Mouse (Mus musculus) liver, embryonic 13.5 days (tissue): Measurements from ENCODE around the gene Smim27. TPM values are rescaled to one million over a fixed set of nuclear protein-coding genes. Genes with fewer than 3 reads are reported as not detected.

Experiments
- ATAC-seq: fragments of 200-750 bp; cut with Nextera tagmentation; 2 replicates; pipeline ENCODE4 v1.8.0; 2017; ENCODE audit warnings: low read depth, mild to moderate bottlenecking, moderate number of reproducible peaks, moderate library complexity
- DNase-seq: peaks from one replicate; pipeline ENCODE4 v3.0.0; 2022
- H3K27ac ChIP-seq: fragments of 300-500 bp; sonication (generic); 2 replicates; pipeline ENCODE4 v1.5.1; 2015; ENCODE audit warnings: moderate library complexity, mild to moderate bottlenecking, inconsistent platforms
- H3K27me3 ChIP-seq: fragments of 300-500 bp; sonication (generic); 2 replicates; pipeline ENCODE4 v1.6.1; 2015; ENCODE audit warnings: mild to moderate bottlenecking, inconsistent platforms
- H3K36me3 ChIP-seq: fragments of 300-500 bp; sonication (generic); 2 replicates; pipeline ENCODE4 v1.6.1; 2015; ENCODE audit warnings: mild to moderate bottlenecking, inconsistent platforms
- H3K4me1 ChIP-seq: fragments of 300-500 bp; sonication (generic); replicated peaks from 2 replicates; pipeline ENCODE4 v1.6.1; 2015; ENCODE audit warnings: inconsistent platforms
- H3K4me2 ChIP-seq: fragments of 300-500 bp; sonication (generic); 2 replicates; pipeline ENCODE4 v1.6.1; 2015; ENCODE audit warnings: inconsistent platforms, mild to moderate bottlenecking, moderate library complexity
- H3K4me3 ChIP-seq: fragments of 300-500 bp; sonication (generic); replicated peaks from 2 replicates; pipeline ENCODE4 v1.5.1; 2015; ENCODE audit warnings: mild to moderate bottlenecking, inconsistent platforms
- H3K9ac ChIP-seq: fragments of 300-500 bp; sonication (generic); 2 replicates; pipeline ENCODE4 v1.6.1; 2015; ENCODE audit warnings: mild to moderate bottlenecking, inconsistent platforms
- H3K9me3 ChIP-seq: fragments of 300-500 bp; sonication (generic); replicated peaks from 2 replicates; pipeline ENCODE4 v1.6.1; 2016; ENCODE audit warnings: inconsistent platforms
- WGBS: fragments of 180-500 bp; shearing (Covaris S2); methylation state at CpG from one replicate; pipeline ENCODE4 v1.1.7; 2015; ENCODE audit not compliant: insufficient replicate concordance; 5-methylcytosine and 5-hydroxymethylcytosine counted together
- polyA plus RNA-seq: library from polyadenylated mRNA; unstranded; fragments of >200 nt; fragmentation: Nextera tagmentation; extraction: Ambion mirVana; gene quantifications from 2 replicates; pipeline ENCODE4 v1.2.1, GENCODE M21; 2015

The Smim27 gene
- polyA plus RNA-seq, 1 experiment from 2014 or later, result 20.3 TPM

DNA sequence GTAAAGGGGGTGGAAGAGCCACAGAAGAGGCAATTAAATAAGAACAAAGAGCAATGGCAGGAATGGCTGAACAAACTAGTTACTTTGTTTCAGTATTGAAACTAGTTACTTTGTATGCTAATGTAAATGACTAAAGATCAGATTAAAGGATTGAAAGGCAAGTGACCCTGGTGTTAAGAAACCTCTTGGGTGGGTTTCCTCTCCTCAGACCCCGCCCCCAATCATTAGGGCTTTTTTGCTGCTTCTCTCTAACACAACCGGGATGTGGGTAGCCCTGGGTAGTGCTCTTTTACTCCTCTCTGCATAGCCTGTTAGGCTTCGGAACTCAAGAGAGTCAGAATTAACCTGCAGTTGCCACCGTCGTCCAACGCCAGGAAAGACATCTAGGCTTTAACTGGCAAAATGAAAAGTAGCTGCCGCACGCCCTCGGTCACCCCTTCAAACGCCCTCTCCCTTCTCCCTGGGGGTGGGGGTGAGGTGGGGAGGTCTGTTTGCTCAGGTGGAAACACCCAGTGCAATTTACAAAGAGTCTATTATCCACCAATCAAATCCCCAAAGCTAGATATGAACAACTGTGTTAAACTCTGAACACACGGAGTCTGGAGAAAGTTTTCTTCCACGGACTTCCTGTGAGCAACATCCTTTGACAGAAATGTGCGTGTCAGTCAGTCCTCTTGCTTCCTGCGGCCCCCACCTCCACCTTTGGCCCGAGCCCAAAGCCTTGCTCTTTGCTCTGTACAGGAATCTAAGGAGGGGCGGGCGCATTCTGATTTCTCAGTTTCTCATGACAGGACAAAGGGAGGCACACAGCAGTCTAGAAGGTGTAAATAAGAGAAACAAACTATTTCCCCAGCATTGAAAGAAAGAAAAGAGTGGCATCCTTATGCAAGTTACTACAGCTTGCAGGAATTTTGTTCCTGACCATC, 30.6 kb upstream of the Smim27 start:
- Histone ChIP-seq H3K4me2 (peak overlapping the region; percentile 82), H3K36me3 (peaks cover 3% of the 10 kb centered on the region; the same call in 1 of the 2 replicates), H3K27me3 (no peaks in the 10 kb centered on the region), H3K4me1 (peaks cover 11% of the 10 kb centered on the region), H3K9me3 (no peaks in the 10 kb centered on the region), H3K4me3 (peak overlapping the region; percentile 69), H3K27ac (no peak overlapping the region), H3K9ac (peak overlapping the region; percentile 71)
- ATAC-seq (peak; percentile 61), DNase-seq (no peak)
- WGBS, result 3% methylated on average over 17 of the region's 17 CpGs

DNA sequence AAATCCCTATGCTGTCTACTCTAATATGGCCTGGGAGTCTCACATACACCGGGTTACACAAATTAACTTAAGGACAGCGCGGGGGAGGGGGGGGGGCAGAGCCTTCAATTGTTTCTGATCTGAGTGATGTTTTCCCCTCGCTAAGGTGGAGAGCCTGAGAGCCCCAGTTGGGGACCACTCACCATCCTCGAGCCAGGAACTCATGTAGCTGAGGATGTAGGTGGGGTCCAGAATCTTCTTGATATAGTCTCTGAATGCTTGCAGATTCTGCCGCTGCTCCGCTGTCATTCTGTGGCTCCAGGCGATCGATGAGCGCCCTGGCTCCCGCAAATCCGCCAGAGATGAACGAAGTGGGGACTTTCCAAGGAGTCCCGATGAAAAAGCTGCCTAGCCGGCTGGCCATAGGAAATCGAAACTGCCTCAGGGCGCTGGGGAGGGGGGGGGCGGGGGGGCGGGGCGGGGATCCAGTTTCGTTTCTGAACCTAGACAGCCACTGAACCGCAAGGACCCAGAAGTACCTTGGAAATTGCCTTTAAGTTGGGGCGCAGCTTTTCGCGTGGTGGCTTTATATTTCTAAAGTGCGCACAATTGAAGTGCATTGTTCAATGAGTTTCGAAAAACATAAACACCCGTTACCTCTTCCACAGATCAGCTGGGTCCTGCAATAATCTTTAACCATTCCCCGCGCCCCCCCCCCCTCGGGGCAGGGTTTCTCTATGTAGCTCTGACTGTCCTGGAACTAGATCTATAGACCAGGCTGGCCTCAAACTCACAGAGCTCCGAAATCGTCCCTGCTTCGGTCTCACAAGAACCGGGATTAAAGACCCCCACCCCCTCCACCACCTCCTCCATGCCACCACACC, 29.7 kb upstream of the Smim27 start, which contains the start of gene Ddx58:
TSS of gene Ddx58 (minus strand) at position 420 of the 863 bp plus-strand sequence.
- Histone ChIP-seq H3K9me3 (no peaks in the 10 kb centered on the region), H3K4me3 (peak within 1 kb of the TSS; percentile 69), H3K9ac (peak within 1 kb of the TSS; percentile 71), H3K4me1 (peaks cover 11% of the 10 kb centered on the region), H3K27me3 (no peaks in the 10 kb centered on the region), H3K4me2 (peak within 1 kb of the TSS; percentile 82), H3K27ac (0 out of 2 replicates have a peak within 1 kb of the TSS, but pooled peaks have one; percentile 3), H3K36me3 (peaks cover 3% of the 10 kb centered on the region; the same call in 1 of the 2 replicates)
- peak; percentile 45 for ATAC-seq
- DNase-seq, result no peak
- WGBS, result 3% methylated on average over 35 of the region's 35 CpGs

DNA sequence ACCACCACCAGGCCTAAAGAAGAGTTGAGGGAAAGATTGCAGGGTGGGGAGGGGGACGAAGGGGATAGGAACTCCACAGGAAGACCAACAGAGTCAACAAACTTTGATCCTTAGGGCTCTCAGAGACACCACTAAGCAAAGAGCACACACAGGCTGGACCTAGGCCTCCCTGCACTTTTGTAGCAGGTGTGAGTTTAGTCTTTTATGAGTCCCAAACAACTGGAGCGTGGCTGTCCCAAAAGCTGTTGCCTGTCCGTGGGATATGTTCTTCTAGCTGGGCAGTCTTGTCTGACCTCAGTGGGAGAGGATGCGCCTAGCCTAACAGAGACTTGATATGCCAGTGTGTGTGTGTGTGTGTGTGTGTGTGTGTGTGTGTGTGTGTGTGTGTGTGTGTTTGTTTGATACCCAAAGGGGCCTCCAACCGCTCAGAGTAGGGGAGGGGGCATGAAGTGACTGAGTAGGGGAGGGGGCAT, 29.1 kb upstream of the Smim27 start:
- H3K36me3 ChIP-seq, result no peaks in the 10 kb centered on the region
- peaks cover 11% of the 10 kb centered on the region for H3K4me1 ChIP-seq
- WGBS, result 42% methylated on average over 5 of the region's 5 CpGs
- DNase-seq (no peak), ATAC-seq (peak; percentile 33)
- H3K9me3 ChIP-seq, result no peaks in the 10 kb centered on the region
- H3K4me3 ChIP-seq, result peak overlapping the region; percentile 69
- no peaks in the 10 kb centered on the region for H3K27me3 ChIP-seq
- 0 out of 2 replicates have a peak overlapping the region, but pooled peaks have one; percentile 3 for H3K27ac ChIP-seq
- H3K4me2 ChIP-seq, result peak overlapping the region; percentile 82
- H3K9ac ChIP-seq, result peak overlapping the region; percentile 71; the same call in 1 of the 2 replicates

DNA sequence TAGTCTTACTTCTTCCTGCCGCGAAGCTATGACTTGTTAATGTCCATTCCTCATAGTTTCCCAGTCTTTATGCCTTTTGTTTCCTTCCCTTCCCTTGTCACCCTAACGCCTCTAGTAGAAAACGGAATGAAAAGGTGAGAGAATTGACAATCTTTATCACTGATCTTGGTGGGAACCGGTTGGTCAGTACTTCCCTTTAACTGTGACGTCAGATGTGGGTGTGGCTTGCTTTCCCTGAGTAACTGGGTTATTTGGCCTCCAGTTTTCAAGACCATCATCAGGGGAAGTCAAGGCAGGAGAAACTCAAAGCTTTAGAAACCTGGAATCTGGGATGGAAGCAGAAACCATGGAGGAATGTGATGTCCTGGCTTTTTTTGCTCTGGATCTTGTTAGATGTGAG, 27.5 kb upstream of the Smim27 start:
- H3K36me3 ChIP-seq, result no peaks in the 10 kb centered on the region
- ATAC-seq, result no peak
- no peak overlapping the region for H3K9ac ChIP-seq
- H3K9me3 ChIP-seq, result no peaks in the 10 kb centered on the region
- H3K27me3 ChIP-seq, result no peaks in the 10 kb centered on the region
- H3K4me2 ChIP-seq, result no peak overlapping the region
- WGBS, result 40% methylated on average over 6 of the region's 6 CpGs
- H3K4me3 ChIP-seq, result no peak overlapping the region
- peaks cover 11% of the 10 kb centered on the region for H3K4me1 ChIP-seq
- no peak for DNase-seq
- no peak overlapping the region for H3K27ac ChIP-seq

DNA sequence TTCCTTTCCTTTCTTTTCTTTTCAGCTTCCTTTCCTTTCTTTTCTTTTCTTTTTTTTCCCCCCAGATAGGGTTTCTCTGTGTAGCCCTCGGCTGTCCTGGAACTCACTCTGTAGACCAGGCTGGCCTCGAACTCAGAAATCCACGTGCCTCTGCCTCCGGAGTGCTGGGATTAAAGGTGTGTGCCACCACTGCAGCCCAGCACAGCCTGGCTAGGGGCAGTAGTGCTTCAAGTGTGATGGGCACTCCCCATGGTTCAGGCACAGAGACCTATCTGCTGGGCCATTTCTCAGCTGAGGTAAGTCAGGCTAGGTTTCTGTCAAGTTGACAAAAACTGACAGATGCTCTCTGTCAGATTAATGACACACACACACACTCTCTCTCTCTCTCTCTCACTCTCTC, 26.4 kb upstream of the Smim27 start:
- H3K9ac ChIP-seq, result no peak overlapping the region
- H3K4me2 ChIP-seq, result no peak overlapping the region
- DNase-seq (no peak), ATAC-seq (no peak)
- no peak overlapping the region for H3K4me3 ChIP-seq
- H3K27ac ChIP-seq, result no peak overlapping the region
- no peaks in the 10 kb centered on the region for H3K9me3 ChIP-seq
- 80% methylated on average over 4 of the region's 4 CpGs for WGBS
- H3K4me1 ChIP-seq, result peaks cover 11% of the 10 kb centered on the region
- no peaks in the 10 kb centered on the region for H3K36me3 ChIP-seq
- no peaks in the 10 kb centered on the region for H3K27me3 ChIP-seq

DNA sequence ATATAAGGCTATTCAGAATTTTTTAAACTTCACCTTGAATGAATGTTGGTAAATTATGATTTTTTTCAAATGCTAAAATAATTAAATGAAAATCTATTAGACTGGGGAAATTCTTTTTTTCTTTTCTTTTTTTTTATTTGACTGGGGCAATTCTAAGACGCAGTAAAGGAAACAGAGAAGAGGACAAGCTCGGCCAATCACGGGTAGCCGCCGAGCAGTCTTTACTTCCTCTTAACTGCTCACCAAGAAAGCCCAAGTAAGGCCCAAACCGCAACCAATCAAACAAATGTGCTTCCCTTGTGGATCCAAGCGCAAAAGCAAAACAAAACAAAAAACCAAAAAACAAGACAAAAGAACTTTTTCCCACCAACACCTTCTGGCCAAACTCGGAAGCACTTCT, 25.3 kb upstream of the Smim27 start:
- Histone ChIP-seq H3K9me3 (no peaks in the 10 kb centered on the region), H3K4me2 (no peak overlapping the region), H3K27me3 (no peaks in the 10 kb centered on the region), H3K27ac (no peak overlapping the region), H3K36me3 (no peaks in the 10 kb centered on the region), H3K9ac (no peak overlapping the region), H3K4me3 (no peak overlapping the region), H3K4me1 (peaks cover 5% of the 10 kb centered on the region)
- DNase-seq (no peak), ATAC-seq (no peak)
- 37% methylated on average over 8 of the region's 8 CpGs for WGBS

DNA sequence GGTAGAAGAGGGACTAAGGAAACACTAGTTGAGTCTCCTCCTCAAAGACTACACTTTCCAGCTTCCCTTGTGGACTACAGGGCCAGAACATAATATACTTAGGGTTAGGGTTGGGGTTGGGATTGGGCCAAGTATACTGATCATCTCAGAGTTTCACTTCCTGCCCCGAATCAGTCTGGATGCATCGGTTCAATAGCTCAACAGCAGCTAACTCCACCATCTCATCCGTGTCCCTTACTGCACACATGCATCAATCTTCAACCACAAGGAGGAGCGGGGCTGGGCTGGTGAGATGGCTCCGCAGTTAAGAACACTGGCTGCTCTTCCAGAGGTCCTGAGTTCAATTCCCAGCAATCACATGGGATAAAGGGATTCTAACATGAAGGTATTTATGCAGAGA, 18.4 kb upstream of the Smim27 start:
- Histone ChIP-seq H3K9ac (no peak overlapping the region), H3K4me3 (no peak overlapping the region), H3K4me1 (no peaks in the 10 kb centered on the region; the same call in 1 of the 2 replicates), H3K27ac (no peak overlapping the region), H3K9me3 (no peaks in the 10 kb centered on the region), H3K4me2 (no peak overlapping the region), H3K27me3 (no peaks in the 10 kb centered on the region), H3K36me3 (no peaks in the 10 kb centered on the region)
- no peak for ATAC-seq
- 70% methylated on average over 5 of the region's 5 CpGs for WGBS
- no peak for DNase-seq

DNA sequence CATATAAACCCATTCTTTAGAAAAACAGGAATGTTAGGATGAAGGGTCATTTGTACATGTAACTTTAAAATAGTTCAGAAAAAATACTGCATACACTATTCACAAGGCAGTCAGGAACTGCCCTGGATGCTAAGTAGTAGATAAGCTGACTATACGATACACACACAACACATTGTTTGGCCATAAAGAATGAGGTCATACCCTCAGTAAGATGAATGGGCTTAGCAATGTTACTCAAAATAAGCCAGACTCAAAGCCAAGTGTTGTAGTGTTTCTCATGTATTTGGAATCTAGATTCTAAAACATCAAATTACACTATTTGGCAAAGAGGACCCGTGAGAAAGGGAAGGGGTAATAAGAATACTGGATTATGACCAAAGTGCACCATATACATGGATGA, 15.6 kb upstream of the Smim27 start:
- no peaks in the 10 kb centered on the region; the same call in 1 of the 2 replicates for H3K4me1 ChIP-seq
- H3K4me2 ChIP-seq, result no peak overlapping the region
- WGBS, result 76% methylated on average over 2 of the region's 2 CpGs
- no peak overlapping the region for H3K27ac ChIP-seq
- no peak for DNase-seq
- no peak overlapping the region for H3K9ac ChIP-seq
- H3K36me3 ChIP-seq, result no peaks in the 10 kb centered on the region; the same call in 1 of the 2 replicates
- H3K9me3 ChIP-seq, result no peaks in the 10 kb centered on the region
- H3K27me3 ChIP-seq, result no peaks in the 10 kb centered on the region
- ATAC-seq, result no peak
- H3K4me3 ChIP-seq, result no peak overlapping the region

DNA sequence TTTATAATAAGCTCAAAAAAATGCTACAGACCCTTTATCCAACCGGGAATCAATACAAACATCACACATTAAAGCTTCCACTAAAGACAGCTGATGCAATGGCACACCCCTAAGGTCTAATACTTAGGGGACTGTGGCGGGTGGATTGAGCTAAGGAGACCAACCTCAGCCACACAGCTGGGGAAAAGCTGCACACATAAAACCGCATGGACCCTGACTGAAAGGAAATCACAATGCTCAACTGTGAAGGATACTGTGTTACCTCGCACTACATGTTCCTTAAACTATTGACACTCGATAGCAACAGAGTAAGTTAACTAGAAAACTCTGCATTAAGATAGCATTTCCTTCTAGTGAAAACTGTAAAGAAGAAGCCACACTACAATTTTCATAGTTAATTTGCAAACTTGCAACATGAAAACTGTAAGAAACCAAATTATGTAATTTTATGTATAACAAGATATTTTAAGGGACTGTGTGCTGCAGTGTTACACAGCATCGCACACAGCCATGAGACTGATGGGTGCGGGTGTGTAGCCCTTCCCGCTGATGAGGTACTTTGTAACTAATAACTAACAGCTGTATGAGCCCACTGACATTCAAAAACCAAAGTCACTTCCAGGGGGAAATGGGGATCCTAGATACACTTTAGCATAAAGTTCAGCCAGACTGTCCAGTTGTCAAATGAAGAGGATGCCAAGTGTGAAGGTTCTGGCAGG, 14.8 kb upstream of the Smim27 start:
- H3K9ac ChIP-seq, result no peak overlapping the region
- no peak overlapping the region for H3K27ac ChIP-seq
- ATAC-seq (no peak), DNase-seq (no peak)
- 79% methylated on average over 8 of the region's 8 CpGs for WGBS
- no peak overlapping the region for H3K4me2 ChIP-seq
- H3K36me3 ChIP-seq, result peaks cover 5% of the 10 kb centered on the region
- H3K9me3 ChIP-seq, result no peaks in the 10 kb centered on the region
- H3K4me3 ChIP-seq, result no peak overlapping the region
- H3K4me1 ChIP-seq, result no peaks in the 10 kb centered on the region; the same call in 1 of the 2 replicates
- no peaks in the 10 kb centered on the region for H3K27me3 ChIP-seq

- Histone ChIP-seq H3K9me3 (no peaks in the 10 kb centered on the region), H3K9ac (no peak overlapping the region), H3K36me3 (peaks cover 60% of the 10 kb centered on the region), H3K4me2 (no peak overlapping the region), H3K27me3 (no peaks in the 10 kb centered on the region), H3K4me1 (peaks cover 30% of the 10 kb centered on the region), H3K27ac (no peak overlapping the region), H3K4me3 (no peak overlapping the region)
- WGBS, result 72% methylated on average over 1 of the region's 1 CpGs
- ATAC-seq (no peak), DNase-seq (no peak)
These were observed 5.1 kb upstream of the Smim27 start for GRCm38 (mm10) chr4:40264321-40264720.
